Mouse (Mus musculus) midbrain, embryonic 16.5 days (tissue): ENCODE measurements around the gene Rad9a. TPM values are rescaled to one million over a fixed set of nuclear protein-coding genes. Genes with fewer than 3 reads are reported as not detected.
A peak's percentile ranks its signal among the peaks of the same experiment; 100 is the strongest.

Source experiments
- ATAC-seq: fragments of 200-750 bp; cut with Nextera tagmentation; 2 replicates; pipeline ENCODE4 v1.8.0; 2017; ENCODE audit warnings: moderate TSS enrichment
- H3K27ac ChIP-seq: fragments of 300-500 bp; sonication (generic); 2 replicates; pipeline ENCODE4 v1.5.1; 2014; ENCODE audit warnings: mild to moderate bottlenecking, low read length, mixed read lengths
- H3K27me3 ChIP-seq: fragments of 300-500 bp; sonication (generic); 2 replicates; pipeline ENCODE4 v1.6.1; 2014; ENCODE audit warnings: low read depth, low read length, mixed read lengths; ENCODE audit not compliant: control insufficient read depth, insufficient read depth
- H3K36me3 ChIP-seq: fragments of 300-500 bp; sonication (generic); 2 replicates; pipeline ENCODE4 v1.6.1; 2014; ENCODE audit warnings: mild to moderate bottlenecking, low read length, moderate library complexity, mixed read lengths; ENCODE audit not compliant: control insufficient read depth, insufficient read depth
- H3K4me1 ChIP-seq: fragments of 300-500 bp; sonication (generic); 2 replicates; pipeline ENCODE4 v1.6.1; 2014; ENCODE audit warnings: mild to moderate bottlenecking, low read length, mixed read lengths; ENCODE audit not compliant: control insufficient read depth, insufficient read depth
- H3K4me2 ChIP-seq: fragments of 300-500 bp; sonication (generic); 2 replicates; pipeline ENCODE4 v1.6.1; 2014; ENCODE audit warnings: mild to moderate bottlenecking, low read length, mixed read lengths
- H3K4me3 ChIP-seq: fragments of 300-500 bp; sonication (generic); 2 replicates; pipeline ENCODE4 v1.5.1; 2014; ENCODE audit warnings: low read depth, mild to moderate bottlenecking, low read length, moderate library complexity, mixed read lengths
- H3K9ac ChIP-seq: fragments of 300-500 bp; sonication (generic); 2 replicates; pipeline ENCODE4 v1.6.1; 2014; ENCODE audit warnings: low read depth, low read length, mixed read lengths
- H3K9me3 ChIP-seq: fragments of 300-500 bp; sonication (generic); replicated peaks from 2 replicates; pipeline ENCODE4 v1.6.1; 2014; ENCODE audit warnings: mild to moderate bottlenecking, low read length, mixed read lengths; ENCODE audit not compliant: control insufficient read depth, poor library complexity, severe bottlenecking
- WGBS: fragments of 180-500 bp; shearing (Covaris S2); extraction: QIAGEN DNeasy Blood & Tissue Kit; methylation state at CpG from one replicate; pipeline ENCODE4 v1.1.7; 2014; 5-methylcytosine and 5-hydroxymethylcytosine counted together
- polyA plus RNA-seq: library from polyadenylated mRNA; unstranded; fragments of >200 nt; fragmentation: Nextera tagmentation; extraction: Ambion mirVana; gene quantifications from 2 replicates; pipeline ENCODE4 v1.2.1, GENCODE M21; 2015

Rad9a gene
- polyA plus RNA-seq, 1 experiment from 2014 or later: 25.0 TPM

DNA sequence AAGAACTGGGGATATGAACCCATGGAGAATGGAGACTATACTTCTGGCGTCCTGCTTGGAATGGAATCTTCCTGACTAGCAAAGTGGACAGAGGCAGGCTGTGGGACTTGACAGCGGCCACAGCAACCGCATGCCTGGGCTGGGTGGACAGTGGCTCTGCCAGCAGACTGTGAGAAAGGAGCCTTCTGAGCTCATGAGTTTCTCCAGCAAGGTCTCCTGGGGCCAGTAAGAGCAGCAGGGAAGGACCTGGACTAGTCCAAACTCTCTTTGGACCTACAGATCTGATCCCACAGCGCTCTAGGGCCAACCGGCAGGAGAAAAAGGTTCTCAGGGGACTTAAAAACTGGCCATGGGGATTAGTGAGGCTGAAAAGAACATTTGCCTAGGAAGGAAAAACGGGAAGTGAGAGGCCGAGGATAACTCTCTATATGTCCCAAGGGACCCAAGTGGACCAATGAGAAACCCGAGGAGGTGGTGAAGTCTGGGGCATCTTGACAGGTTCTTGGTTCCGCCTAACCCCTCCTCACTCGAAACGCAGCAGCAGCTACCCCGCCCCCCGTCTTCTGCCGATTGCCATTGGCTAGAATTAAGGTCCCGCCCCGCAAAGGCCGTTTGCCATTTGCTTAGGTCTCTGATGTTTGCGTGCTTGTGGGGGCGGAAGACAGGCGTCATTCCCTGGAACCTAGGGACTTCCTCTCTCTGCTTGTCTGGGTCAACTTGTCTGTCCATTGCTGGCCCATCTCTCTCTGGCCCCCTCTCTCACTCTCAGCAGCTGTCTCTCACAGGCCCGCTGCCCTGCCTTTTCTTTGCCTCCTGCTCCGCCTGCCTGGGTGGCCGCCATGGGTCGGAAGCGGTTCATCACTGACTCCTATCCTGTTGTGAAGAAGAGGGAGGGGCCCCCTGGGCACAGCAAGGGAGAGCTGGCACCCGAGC lies 30.1 kb upstream of the Rad9a start, which contains the start of gene Pold4:
Gene Pold4, plus strand, starts transcription at position 647 of the 933 bp plus-strand sequence.
- Histone ChIP-seq H3K36me3 (no peaks in the 10 kb centered on the region), H3K9ac (peak within 1 kb of the TSS; percentile 75)
- 10% methylated on average over 26 of the region's 26 CpGs for WGBS

DNA sequence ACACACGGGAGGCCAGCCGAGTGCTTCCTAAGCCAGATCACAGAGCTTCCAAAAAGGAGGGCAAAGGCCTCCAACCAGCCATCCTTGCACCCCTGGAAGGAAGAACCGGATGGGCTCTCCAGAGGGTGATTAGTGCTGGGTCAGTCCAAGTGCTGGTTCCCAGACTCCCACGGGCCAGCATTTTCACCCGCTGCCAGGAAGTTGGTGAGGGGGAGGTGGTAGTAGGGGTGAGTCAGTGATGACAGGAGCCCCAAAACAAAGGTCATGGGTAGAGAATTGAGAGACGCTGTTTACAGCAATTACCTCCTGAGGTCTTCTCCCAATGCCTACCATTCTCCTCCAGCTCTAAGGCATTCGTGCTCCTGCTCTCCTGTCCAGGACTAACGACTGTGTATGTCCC lies 29.0 kb upstream of the Rad9a start:
- no peak overlapping the region for H3K9ac ChIP-seq
- peaks cover 5% of the 10 kb centered on the region; the same call in 1 of the 2 replicates for H3K27me3 ChIP-seq
- peaks cover 11% of the 10 kb centered on the region for H3K4me1 ChIP-seq
- H3K9me3 ChIP-seq: no peaks in the 10 kb centered on the region
- WGBS: 79% methylated on average over 8 of the region's 8 CpGs
- no peak for ATAC-seq
- H3K36me3 ChIP-seq: no peaks in the 10 kb centered on the region
- H3K27ac ChIP-seq: no peak overlapping the region
- no peak overlapping the region for H3K4me2 ChIP-seq
- no peak overlapping the region for H3K4me3 ChIP-seq

More for the DNA sequence above, 30.1 kb upstream of the Rad9a start, which contains the start of gene Pold4:
- peaks cover 11% of the 10 kb centered on the region for H3K4me1 ChIP-seq
- peaks cover 5% of the 10 kb centered on the region; the same call in 1 of the 2 replicates for H3K27me3 ChIP-seq
- ATAC-seq: peak; percentile 92
- H3K9me3 ChIP-seq: no peaks in the 10 kb centered on the region
- H3K4me3 ChIP-seq: peak within 1 kb of the TSS; percentile 64
- peak within 1 kb of the TSS; percentile 83 for H3K4me2 ChIP-seq
- peak within 1 kb of the TSS; percentile 76 for H3K27ac ChIP-seq

DNA sequence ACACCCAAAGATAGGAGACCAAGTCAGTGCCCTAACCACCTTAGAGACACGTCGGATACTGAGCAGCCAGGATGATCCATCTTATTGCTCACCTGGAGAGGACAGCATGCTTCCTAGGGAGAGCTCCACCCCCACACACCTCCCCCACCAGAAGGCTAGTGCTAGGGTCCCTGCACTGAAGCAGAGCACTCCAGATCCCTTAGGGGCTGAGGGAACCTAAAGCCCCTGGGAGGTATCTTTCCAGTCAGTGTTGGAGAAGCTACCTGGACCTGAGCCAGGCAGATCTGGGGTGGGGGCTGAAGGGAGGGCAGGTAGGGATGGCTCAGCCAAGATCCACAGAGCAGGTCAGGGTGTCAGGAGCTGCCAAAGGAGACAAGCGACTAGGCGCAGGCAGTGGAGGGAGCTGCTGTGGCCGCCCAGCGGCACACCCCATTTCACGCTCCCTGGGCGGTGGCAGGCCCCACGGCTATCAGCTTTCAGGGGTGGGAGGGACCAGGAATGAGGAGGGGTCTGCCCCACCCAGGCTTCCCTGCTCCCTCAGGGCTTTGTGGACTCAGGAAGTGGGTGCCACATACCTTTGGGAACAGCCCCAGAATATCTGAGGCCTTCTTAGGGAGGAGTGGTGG lies 28.1 kb upstream of the Rad9a start:
- Histone ChIP-seq H3K27me3 (peaks cover 5% of the 10 kb centered on the region; the same call in 1 of the 2 replicates), H3K27ac (no peak overlapping the region), H3K9me3 (no peaks in the 10 kb centered on the region), H3K9ac (0 out of 2 replicates have a peak overlapping the region, but pooled peaks have one; percentile 20), H3K4me3 (no peak overlapping the region), H3K36me3 (no peaks in the 10 kb centered on the region), H3K4me2 (no peak overlapping the region), H3K4me1 (peaks cover 11% of the 10 kb centered on the region)
- 34% methylated on average over 9 of the region's 9 CpGs for WGBS
- no peak for ATAC-seq

DNA sequence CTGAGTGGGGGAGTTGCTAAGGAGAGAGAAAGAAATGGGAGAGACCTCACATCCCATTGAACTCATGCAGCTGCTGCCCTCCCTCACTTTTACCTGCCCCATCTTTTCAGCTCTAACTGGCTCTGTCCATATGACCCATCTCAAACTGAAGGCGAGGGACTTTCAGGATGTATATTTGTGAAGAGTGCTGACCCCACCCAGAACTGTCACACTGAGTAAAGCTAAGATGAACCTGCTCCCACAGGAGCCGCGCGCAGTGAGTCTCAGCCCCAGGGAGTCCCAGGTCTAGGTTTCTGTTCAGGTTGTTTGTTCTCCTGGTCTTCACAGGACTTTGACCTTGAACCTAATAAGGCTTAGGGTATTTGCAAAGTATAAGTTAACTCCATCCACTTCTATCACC lies 27.4 kb upstream of the Rad9a start:
- Histone ChIP-seq H3K36me3 (no peaks in the 10 kb centered on the region), H3K27me3 (peaks cover 5% of the 10 kb centered on the region; the same call in 1 of the 2 replicates), H3K9me3 (no peaks in the 10 kb centered on the region), H3K27ac (no peak overlapping the region), H3K4me1 (peaks cover 11% of the 10 kb centered on the region), H3K4me2 (no peak overlapping the region), H3K4me3 (no peak overlapping the region), H3K9ac (no peak overlapping the region)
- ATAC-seq: no peak
- 71% methylated on average over 4 of the region's 4 CpGs for WGBS

DNA sequence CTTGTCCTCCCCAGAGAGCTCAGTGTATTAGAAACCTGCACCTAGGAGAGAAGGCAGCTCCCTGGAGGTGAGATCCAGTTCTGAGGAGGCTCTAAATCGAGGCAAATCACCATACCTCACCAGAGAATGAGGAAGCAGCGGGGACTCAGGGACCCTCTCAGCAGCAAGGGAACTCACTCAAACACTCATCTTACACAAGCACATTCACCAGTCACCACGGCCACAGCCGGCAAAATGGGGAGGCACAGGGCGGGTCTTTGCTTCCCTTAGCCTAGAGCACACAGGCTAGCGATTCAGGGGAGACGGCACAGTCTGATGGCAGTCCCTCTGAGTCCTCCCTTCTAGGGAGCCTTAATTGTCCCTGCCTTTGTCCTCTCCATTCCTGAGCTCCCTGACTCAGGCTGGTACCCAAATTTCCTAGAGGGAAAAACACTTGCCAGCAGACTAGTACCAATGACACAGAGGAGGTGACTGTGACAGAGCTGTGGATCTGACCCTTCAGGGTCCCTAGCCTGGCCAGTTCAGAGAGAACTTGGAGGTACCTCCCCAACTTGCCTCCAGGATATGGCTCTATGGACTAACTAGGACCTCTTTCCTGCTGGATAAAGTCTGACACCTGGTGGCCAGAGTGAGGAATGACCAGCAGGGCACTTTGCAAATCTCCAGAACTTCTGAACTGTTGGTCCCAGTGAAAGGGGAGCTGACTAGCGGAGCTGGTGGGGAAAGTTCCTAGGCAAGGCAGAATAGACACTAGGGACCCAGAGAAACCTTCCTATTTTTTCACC lies 26.6 kb upstream of the Rad9a start:
- 15% methylated on average over 8 of the region's 8 CpGs for WGBS
- no peak for ATAC-seq
- H3K4me1 ChIP-seq: peaks cover 11% of the 10 kb centered on the region

DNA sequence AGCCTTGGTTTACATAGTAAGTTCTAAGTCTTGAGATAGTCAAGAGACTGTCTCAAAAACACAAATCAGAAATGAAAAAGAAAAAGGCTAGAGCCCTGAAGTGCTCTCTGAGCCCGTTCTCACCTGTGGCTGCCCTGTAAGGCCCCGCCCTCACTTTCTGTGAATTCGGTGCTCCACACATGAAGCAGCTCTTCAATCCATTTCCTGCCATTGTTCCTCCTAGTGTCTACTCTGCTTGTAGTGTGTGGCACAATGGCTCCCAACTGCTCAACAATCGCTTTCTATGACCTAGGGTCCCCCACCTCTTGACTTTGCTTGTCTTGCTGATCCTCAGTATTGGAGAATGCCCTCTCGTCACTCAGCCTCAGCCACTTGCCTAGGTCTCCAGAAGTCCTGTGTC lies 26.0 kb upstream of the Rad9a start:
- H3K4me2 ChIP-seq: no peak overlapping the region
- 61% methylated on average over 5 of the region's 5 CpGs for WGBS
- H3K36me3 ChIP-seq: no peaks in the 10 kb centered on the region
- no peak overlapping the region for H3K4me3 ChIP-seq
- no peak overlapping the region for H3K27ac ChIP-seq
- no peak overlapping the region for H3K9ac ChIP-seq
- peaks cover 5% of the 10 kb centered on the region; the same call in 1 of the 2 replicates for H3K27me3 ChIP-seq
- H3K4me1 ChIP-seq: peaks cover 9% of the 10 kb centered on the region
- ATAC-seq: no peak
- H3K9me3 ChIP-seq: no peaks in the 10 kb centered on the region

More for the DNA sequence above, 26.6 kb upstream of the Rad9a start:
- H3K4me2 ChIP-seq: no peak overlapping the region
- H3K9me3 ChIP-seq: no peaks in the 10 kb centered on the region
- H3K9ac ChIP-seq: no peak overlapping the region
- H3K27ac ChIP-seq: no peak overlapping the region
- peaks cover 5% of the 10 kb centered on the region; the same call in 1 of the 2 replicates for H3K27me3 ChIP-seq
- H3K4me3 ChIP-seq: no peak overlapping the region
- H3K36me3 ChIP-seq: no peaks in the 10 kb centered on the region

DNA sequence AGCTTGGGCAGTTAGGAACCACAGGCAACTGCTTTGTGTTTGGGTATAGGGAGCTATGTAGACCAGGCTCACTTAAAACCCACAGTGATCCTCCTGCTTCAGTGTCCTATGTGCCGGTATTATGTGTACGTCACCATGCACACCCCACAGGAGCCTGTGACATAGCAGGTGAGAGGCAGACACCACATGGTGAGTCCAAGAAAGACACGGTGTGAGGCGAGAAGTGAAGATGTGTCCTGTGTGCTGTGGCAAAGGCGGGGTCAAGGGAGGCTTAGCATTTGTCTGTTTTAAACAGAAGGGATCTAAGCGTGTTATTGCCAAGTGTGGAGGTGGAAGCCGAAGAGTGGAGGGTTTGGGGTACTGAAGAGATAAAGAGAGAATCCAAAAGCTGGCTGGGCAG lies 25.3 kb upstream of the Rad9a start:
- 89% methylated on average over 7 of the region's 7 CpGs for WGBS
- H3K36me3 ChIP-seq: no peaks in the 10 kb centered on the region
- no peak overlapping the region for H3K9ac ChIP-seq
- H3K4me1 ChIP-seq: peaks cover 4% of the 10 kb centered on the region
- H3K27ac ChIP-seq: no peak overlapping the region
- no peak for ATAC-seq
- H3K27me3 ChIP-seq: peaks cover 5% of the 10 kb centered on the region; the same call in 1 of the 2 replicates
- H3K4me3 ChIP-seq: no peak overlapping the region
- no peak overlapping the region for H3K4me2 ChIP-seq
- no peaks in the 10 kb centered on the region for H3K9me3 ChIP-seq

DNA sequence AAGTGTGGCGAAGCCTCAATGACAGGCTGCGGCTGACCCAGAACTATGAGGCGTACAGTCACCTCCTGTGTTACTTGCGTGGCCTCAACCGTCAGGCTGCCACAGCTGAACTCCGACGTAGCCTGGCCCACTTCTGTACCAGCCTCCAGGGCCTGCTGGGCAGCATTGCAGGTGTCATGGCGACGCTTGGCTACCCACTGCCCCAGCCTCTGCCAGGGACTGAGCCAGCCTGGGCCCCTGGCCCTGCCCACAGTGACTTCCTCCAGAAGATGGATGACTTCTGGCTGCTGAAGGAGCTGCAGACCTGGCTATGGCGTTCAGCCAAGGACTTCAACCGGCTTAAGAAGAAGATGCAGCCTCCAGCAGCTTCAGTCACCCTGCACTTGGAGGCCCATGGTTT lies 20.7 kb upstream of the Rad9a start:
- no peak for ATAC-seq

More for the DNA sequence above, 20.7 kb upstream of the Rad9a start:
- no peaks in the 10 kb centered on the region for H3K36me3 ChIP-seq
- no peak overlapping the region for H3K9ac ChIP-seq
- WGBS: 84% methylated on average over 11 of the region's 11 CpGs
- H3K27me3 ChIP-seq: no peaks in the 10 kb centered on the region
- no peak overlapping the region for H3K4me2 ChIP-seq
- no peak overlapping the region for H3K27ac ChIP-seq
- H3K4me1 ChIP-seq: no peaks in the 10 kb centered on the region
- no peaks in the 10 kb centered on the region for H3K9me3 ChIP-seq
- no peak overlapping the region for H3K4me3 ChIP-seq
